ENCODE assay signal across 8 mouse cellular contexts in the genomic region with DNA sequence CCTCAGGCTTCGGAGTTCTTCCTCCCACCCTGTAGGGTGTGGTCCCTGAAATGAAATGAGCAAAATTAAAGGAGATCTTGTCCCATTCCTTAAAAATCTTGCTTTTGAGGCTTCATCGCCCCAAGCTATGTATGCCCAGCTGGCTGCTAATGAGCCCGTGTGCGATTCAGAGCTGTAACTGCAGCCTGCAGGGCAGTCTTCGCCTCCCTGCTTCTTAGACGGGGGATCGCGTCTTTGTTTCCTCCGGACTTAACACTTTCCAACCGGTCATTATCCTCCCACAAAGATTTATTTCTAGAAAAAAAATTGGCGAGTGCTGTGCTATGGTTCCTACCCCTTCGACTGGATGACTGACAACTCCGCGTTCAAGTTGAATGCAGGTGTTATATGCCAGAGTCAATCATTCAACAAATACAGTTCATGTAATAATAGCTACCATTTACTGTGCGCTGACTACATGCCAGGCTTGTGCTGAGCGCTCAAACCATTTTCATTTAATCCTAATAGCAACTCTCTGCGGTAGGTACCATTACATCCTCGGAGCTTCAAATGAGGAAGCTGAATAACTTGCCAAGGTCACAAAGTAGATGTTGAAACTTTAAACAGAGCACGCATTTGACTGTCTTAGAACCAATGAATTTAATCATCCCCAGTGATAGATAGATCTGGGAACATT. TPM values are rescaled to one million over a fixed set of nuclear protein-coding genes. Genes with fewer than 3 reads are reported as not detected.
DNase-seq lines count a peak whose midpoint lies in the region; ATAC-seq and TF ChIP-seq lines count a peak whose summit lies in the region.

No protein-coding gene starts in this region.

- peak overlapping the region; percentile 99 for H3K27ac ChIP-seq in kidney, postnatal 0 days
- peak overlapping the region; percentile 99 for H3K27ac ChIP-seq in heart, postnatal 0 days (ENCODE audit: low read depth)
- peak overlapping the region; percentile 100 for H3K27ac ChIP-seq in macrophage

- peak; percentile 7; the same call in 1 of the 2 replicates for ATAC-seq in kidney, postnatal 0 days (replicated peaks; ENCODE audit: low FRiP score, low read depth)
- ATAC-seq in heart, postnatal 0 days (ENCODE audit: insufficient read depth, low read depth) = 0 out of 2 replicates have a peak, but pooled peaks have one; percentile 1
- no peak for ATAC-seq in frontal cortex, adult (ENCODE audit: low TSS enrichment)

- peak overlapping the region; percentile 89 for H3K4me3 ChIP-seq in kidney, postnatal 0 days (replicated peaks; ENCODE audit: low read depth, low read length)
- H3K4me3 ChIP-seq in heart, postnatal 0 days (ENCODE audit: low read depth, low read length) = peak overlapping the region; percentile 96
- peak overlapping the region; percentile 100 for H3K4me3 ChIP-seq in macrophage (ENCODE audit: inconsistent target)

- H3K9me3 ChIP-seq in kidney, postnatal 0 days (replicated peaks; ENCODE audit: low read length) = no peaks in the 10 kb centered on the region
- H3K9me3 ChIP-seq in heart, postnatal 0 days (replicated peaks; ENCODE audit: control insufficient read depth, low read length) = no peaks in the 10 kb centered on the region

- DNase-seq in kidney, postnatal 0 days (ENCODE audit: low spot score) = no peak
- no peak for DNase-seq in kidney, adult 9 months
- peak; percentile 37 for DNase-seq in brain, adult 2 months (ENCODE audit: low read depth, low spot score)
- no peak for DNase-seq in heart, postnatal 0 days (ENCODE audit: low spot score)
- DNase-seq in adipocyte (ENCODE audit: low spot score) = no peak
- DNase-seq in left cerebral cortex, postnatal 4 days = no peak

- no peak for TF ChIP-seq CTCF in kidney, postnatal 0 days (IDR thresholded peaks at IDR 0.05; ENCODE audit: low read depth)
- TF ChIP-seq CTCF in heart, postnatal 0 days (IDR thresholded peaks at IDR 0.05; ENCODE audit: low read depth) = no peak

- intact Hi-C loops in left cerebral cortex, postnatal 4 days (cut with DNase I) = no loop called here

- WGBS in kidney, postnatal 0 days = 4% methylated on average over 19 of the region's 19 CpGs
- WGBS in heart, postnatal 0 days = 8% methylated on average over 19 of the region's 19 CpGs
- WGBS in macrophage (ENCODE audit: missing documents) = 0% methylated on average over 19 of the region's 19 CpGs

- peaks cover 39% of the 10 kb centered on the region for H3K79me2 ChIP-seq in macrophage (ENCODE audit: inconsistent target)

- TF ChIP-seq EP300 in heart, postnatal 0 days (IDR thresholded peaks at IDR 0.05; ENCODE audit: low read depth) = no peak

- peaks cover 25% of the 10 kb centered on the region; the same call in 1 of the 2 replicates for H3K4me1 ChIP-seq in kidney, postnatal 0 days (replicated peaks; ENCODE audit: insufficient read depth, low read length)
- peaks cover 35% of the 10 kb centered on the region for H3K4me1 ChIP-seq in heart, postnatal 0 days (ENCODE audit: control insufficient read depth, insufficient read depth)

- no peaks in the 10 kb centered on the region for H3K27me3 ChIP-seq in kidney, postnatal 0 days (ENCODE audit: insufficient read depth, low read length)
- H3K27me3 ChIP-seq in heart, postnatal 0 days (ENCODE audit: control insufficient read depth, insufficient read depth, low read length) = no peaks in the 10 kb centered on the region

- peak overlapping the region; percentile 75 for H3K9ac ChIP-seq in kidney, postnatal 0 days (ENCODE audit: low read depth, low read length)
- peak overlapping the region; percentile 73 for H3K9ac ChIP-seq in heart, postnatal 0 days (replicated peaks; ENCODE audit: low read depth, low read length)

- H3K36me3 ChIP-seq in kidney, postnatal 0 days (ENCODE audit: insufficient read depth, low read length) = no peaks in the 10 kb centered on the region
- no peaks in the 10 kb centered on the region for H3K36me3 ChIP-seq in heart, postnatal 0 days (replicated peaks; ENCODE audit: control insufficient read depth, insufficient read depth, low read length)
- H3K36me3 ChIP-seq in macrophage (ENCODE audit: inconsistent target) = no peaks in the 10 kb centered on the region

- H3K4me2 ChIP-seq in kidney, postnatal 0 days (ENCODE audit: low read length) = peak overlapping the region; percentile 71
- peak overlapping the region; percentile 77 for H3K4me2 ChIP-seq in heart, postnatal 0 days (ENCODE audit: low read depth, low read length)

RNA-seq across cellular contexts. Expression of gene Cap1, which starts 0.9 kb away (rescaled TPM):
- polyA plus RNA-seq in kidney, postnatal 0 days (2015; fragmentation: Nextera tagmentation; extraction: Ambion mirVana) = 63.7 and 71.2 TPM in 2 replicates
- total RNA-seq in heart, postnatal 0 days (2014; rRNA removed; ENCODE audit: low replicate concordance) = 59.6 and 73.0 TPM in 2 replicates
- polyA plus RNA-seq in heart, postnatal 0 days (2015; fragmentation: Nextera tagmentation; extraction: Ambion mirVana) = 20.6 and 22.4 TPM in 2 replicates
- total RNA-seq in macrophage (2018; cell fraction: chromatin; rRNA removed) = 100 to 1,000 TPM; 120 to 324 (median 283) TPM
- total RNA-seq in macrophage (2018; cell fraction: cytosol; rRNA removed) = 100 to 1,000 TPM; 401 to 516 (median 457) TPM
- 100 to 1,000 TPM; 151 to 403 (median 238) TPM for total RNA-seq in macrophage (2018; cell fraction: nucleus; rRNA removed)
- polyA plus RNA-seq in macrophage (2018) = 402 to 842 TPM (median 678 TPM) in 3 replicates
- total RNA-seq in left cerebral cortex, postnatal 4 days (2021) = 100 to 1,000 TPM; 174 to 186 TPM

RNA-seq across cellular contexts. Expression of gene Ppt1, which starts 50.7 kb away (rescaled TPM):
- polyA plus RNA-seq in kidney, postnatal 0 days (2015; fragmentation: Nextera tagmentation; extraction: Ambion mirVana) = 74.4 and 77.6 TPM in 2 replicates
- 30.0 and 37.8 TPM in 2 replicates for total RNA-seq in heart, postnatal 0 days (2014; rRNA removed; ENCODE audit: low replicate concordance)
- 42.9 and 45.2 TPM in 2 replicates for polyA plus RNA-seq in heart, postnatal 0 days (2015; fragmentation: Nextera tagmentation; extraction: Ambion mirVana)
- 100 to 1,000 TPM in 3 of 26 experiments, 10 to 100 TPM in 23; 14.0 to 115 (median 57.6) TPM for total RNA-seq in macrophage (2018; cell fraction: chromatin; rRNA removed)
- total RNA-seq in macrophage (2018; cell fraction: cytosol; rRNA removed) = 100 to 1,000 TPM in 3 of 26 experiments, 10 to 100 TPM in 23; 67.6 to 105 (median 84.7) TPM
- total RNA-seq in macrophage (2018; cell fraction: nucleus; rRNA removed) = 100 to 1,000 TPM in 5 of 26 experiments, 10 to 100 TPM in 21; 24.1 to 159 (median 86.1) TPM
- polyA plus RNA-seq in macrophage (2018) = 97.1 to 164 TPM (median 112 TPM) in 3 replicates
- total RNA-seq in left cerebral cortex, postnatal 4 days (2021) = 10 to 100 TPM; 48.2 to 52.9 TPM
